9 mouse cellular contexts compared by ENCODE assay signal in the genomic region with DNA sequence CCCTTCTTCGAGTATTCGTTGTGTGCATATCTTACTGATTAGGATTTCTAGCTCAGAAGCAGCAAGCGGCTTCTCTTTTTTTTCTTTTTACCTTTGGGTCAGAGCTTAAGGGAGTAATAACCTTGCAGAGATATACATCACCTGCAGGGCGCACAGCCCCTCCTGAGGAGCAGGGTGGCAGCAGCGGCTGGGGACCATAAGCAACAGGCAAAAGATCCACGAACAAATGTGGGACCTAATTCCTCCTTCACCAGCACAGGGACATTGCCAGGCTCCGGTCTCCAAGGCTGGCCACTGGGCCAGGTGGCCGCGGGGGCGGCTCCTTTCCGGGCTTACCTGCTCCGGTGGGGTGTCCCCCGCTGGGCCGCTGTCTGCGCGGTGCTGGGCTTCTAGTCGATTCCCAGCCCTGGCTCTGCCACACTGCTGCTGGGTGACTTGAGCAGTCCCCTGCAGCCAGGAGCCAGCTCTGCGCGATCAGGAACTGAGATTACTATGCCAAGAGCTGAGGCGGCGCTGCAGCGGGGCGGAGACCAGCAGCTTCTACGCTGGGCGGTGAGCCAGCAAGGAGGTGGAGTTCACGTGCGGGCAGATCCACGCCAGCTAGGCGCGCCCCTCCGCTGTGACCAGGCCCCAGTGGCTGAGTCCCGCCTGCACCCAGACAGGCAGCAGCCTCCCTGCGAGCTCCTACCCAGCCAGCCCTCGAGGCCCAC. TPM values are rescaled to one million over a fixed set of nuclear protein-coding genes. Genes with fewer than 3 reads are reported as not detected.
A peak's percentile ranks its signal among the peaks of the same experiment; 100 is the strongest.
DNase-seq lines count a peak whose midpoint lies in the region; ATAC-seq and TF ChIP-seq lines count a peak whose summit lies in the region.
"Had no signal": no experiment of that assay in that cellular context is flagged by ENCODE, and none has a peak within 500 bp of the region (broad histone marks: within the 10 kb centered on the region; RNA-seq: fewer than 3 reads in every experiment).

TSS of gene Gprin3 (minus strand) at position 471 of the 710 bp plus-strand sequence.

- WGBS in forebrain, embryonic 10.5 days, result 9% methylated on average over 34 of the region's 34 CpGs
- WGBS in heart, embryonic 14.5 days, result 6% methylated on average over 33 of the region's 34 CpGs
- WGBS in kidney, postnatal 0 days, result 7% methylated on average over 34 of the region's 34 CpGs
- WGBS in liver, embryonic 11.5 days, result 7% methylated on average over 34 of the region's 34 CpGs

- no peaks in the 10 kb centered on the region for H3K79me2 ChIP-seq in C2C12 (ENCODE audit: control insufficient read depth, insufficient read depth)
- no peaks in the 10 kb centered on the region for H3K79me2 ChIP-seq in myocyte (ENCODE audit: control insufficient read depth, insufficient read depth)

- H3K9me3 ChIP-seq in forebrain, embryonic 10.5 days, result no peaks in the 10 kb centered on the region
- H3K9me3 ChIP-seq in heart, embryonic 14.5 days (ENCODE audit: control insufficient read depth, low read length), result no peaks in the 10 kb centered on the region
- no peaks in the 10 kb centered on the region for H3K9me3 ChIP-seq in kidney, postnatal 0 days (replicated peaks; ENCODE audit: low read length)
- H3K9me3 ChIP-seq in liver, embryonic 11.5 days (ENCODE audit: control insufficient read depth, low read length), result no peaks in the 10 kb centered on the region
- H3K9me3 ChIP-seq: G1E had no signal

- no peak within 1 kb of the TSS for H3K4me3 ChIP-seq in C2C12 (ENCODE audit: insufficient read depth, poor library complexity, severe bottlenecking)
- H3K4me3 ChIP-seq in forebrain, embryonic 10.5 days, result peak within 1 kb of the TSS; percentile 55
- peak within 1 kb of the TSS; percentile 50 to 60 for H3K4me3 ChIP-seq in heart, embryonic 14.5 days (ENCODE audit: control insufficient read depth in 1 of 2, insufficient read depth in 1 of 2, low read depth in 1 of 2, low read length in 2 of 2)
- peak within 1 kb of the TSS; percentile 41 for H3K4me3 ChIP-seq in kidney, postnatal 0 days (replicated peaks; ENCODE audit: low read depth, low read length)
- H3K4me3 ChIP-seq in liver, embryonic 11.5 days (ENCODE audit: low read depth, low read length), result peak within 1 kb of the TSS; percentile 42
- no peak within 1 kb of the TSS for H3K4me3 ChIP-seq in myocyte

- H3K27me3 ChIP-seq in C2C12 (ENCODE audit: control insufficient read depth, insufficient read depth, insufficient read length), result no peaks in the 10 kb centered on the region
- peaks cover 15% of the 10 kb centered on the region for H3K27me3 ChIP-seq in forebrain, embryonic 10.5 days (ENCODE audit: poor library complexity, severe bottlenecking)
- H3K27me3 ChIP-seq in heart, embryonic 14.5 days (ENCODE audit: control insufficient read depth, insufficient read depth, low read length), result no peaks in the 10 kb centered on the region
- no peaks in the 10 kb centered on the region for H3K27me3 ChIP-seq in kidney, postnatal 0 days (ENCODE audit: insufficient read depth, low read length)
- H3K27me3 ChIP-seq in liver, embryonic 11.5 days (replicated peaks; ENCODE audit: control insufficient read depth, insufficient read depth, low read length), result no peaks in the 10 kb centered on the region
- no peaks in the 10 kb centered on the region for H3K27me3 ChIP-seq in myocyte (ENCODE audit: control insufficient read depth, insufficient read depth, insufficient read length)

- peak; percentile 38 for DNase-seq in c-Kit-positive CD71-negative TER-119-negative erythroid progenitor cells, embryonic 14.5 days (ENCODE audit: low read depth)
- DNase-seq in forebrain, embryonic 10.5 days (ENCODE audit: extremely low spot score, low spot score), result peak; percentile 54
- peak; percentile 89 for DNase-seq in kidney, postnatal 0 days (ENCODE audit: low spot score)
- peak; percentile 49 for DNase-seq in liver, embryonic 11.5 days (ENCODE audit: low spot score)
- peak; percentile 62 to 63 for DNase-seq in spleen, postnatal 36 days (ENCODE audit: low spot score in 2 of 2)

- peak within 1 kb of the TSS; percentile 86 for H3K4me2 ChIP-seq in heart, embryonic 14.5 days (ENCODE audit: low read length)
- H3K4me2 ChIP-seq in kidney, postnatal 0 days (ENCODE audit: low read length), result peak within 1 kb of the TSS; percentile 77
- peak within 1 kb of the TSS; percentile 73 for H3K4me2 ChIP-seq in liver, embryonic 11.5 days
- peak within 1 kb of the TSS; percentile 63 for H3K4me2 ChIP-seq in myocyte (ENCODE audit: low read depth)

- ATAC-seq in heart, embryonic 14.5 days (ENCODE audit: insufficient number of reproducible peaks, insufficient read depth, low FRiP score, low read depth), result peak; percentile 87
- peak; percentile 94 for ATAC-seq in kidney, postnatal 0 days (replicated peaks; ENCODE audit: low FRiP score, low read depth)
- ATAC-seq in liver, embryonic 11.5 days (replicated peaks; ENCODE audit: low FRiP score), result peak; percentile 82

- no peaks in the 10 kb centered on the region for H3K79me3 ChIP-seq in C2C12 (ENCODE audit: low read depth)

- H3K36me3 ChIP-seq in C2C12 (ENCODE audit: control insufficient read depth, insufficient read depth), result no peaks in the 10 kb centered on the region
- no peaks in the 10 kb centered on the region for H3K36me3 ChIP-seq in forebrain, embryonic 10.5 days (replicated peaks)
- H3K36me3 ChIP-seq in heart, embryonic 14.5 days (ENCODE audit: control insufficient read depth, insufficient read depth, low read length), result no peaks in the 10 kb centered on the region
- no peaks in the 10 kb centered on the region for H3K36me3 ChIP-seq in kidney, postnatal 0 days (ENCODE audit: insufficient read depth, low read length)
- H3K36me3 ChIP-seq in liver, embryonic 11.5 days (ENCODE audit: control insufficient read depth, insufficient read depth, low read length), result no peaks in the 10 kb centered on the region
- no peaks in the 10 kb centered on the region for H3K36me3 ChIP-seq in myocyte (ENCODE audit: control insufficient read depth, insufficient read depth)
- H3K36me3 ChIP-seq: G1E had no signal

- H3K27ac ChIP-seq in forebrain, embryonic 10.5 days, result peak within 1 kb of the TSS; percentile 80
- peak within 1 kb of the TSS; percentile 58 to 80 for H3K27ac ChIP-seq in heart, embryonic 14.5 days (replicated peaks in 1 of 2; ENCODE audit: control insufficient read depth in 1 of 2, insufficient read depth in 1 of 2, low read depth in 2 of 2, low read length in 2 of 2)
- peak within 1 kb of the TSS; percentile 68 for H3K27ac ChIP-seq in kidney, postnatal 0 days
- no peak within 1 kb of the TSS for H3K27ac ChIP-seq in liver, embryonic 11.5 days (ENCODE audit: low read depth, low read length)

- H3K9ac ChIP-seq in heart, embryonic 14.5 days (ENCODE audit: low read length), result peak within 1 kb of the TSS; percentile 82
- peak within 1 kb of the TSS; percentile 53 for H3K9ac ChIP-seq in kidney, postnatal 0 days (ENCODE audit: low read depth, low read length)
- no peak within 1 kb of the TSS for H3K9ac ChIP-seq in liver, embryonic 11.5 days (ENCODE audit: low read depth, low read length)

- peak within 1 kb of the TSS; percentile 12 for H3ac ChIP-seq in C2C12 (ENCODE audit: control insufficient read depth, insufficient read length, low read depth)
- H3ac ChIP-seq in myocyte (ENCODE audit: control insufficient read depth, insufficient read length), result no peak within 1 kb of the TSS

- TF ChIP-seq CTCF in C2C12 (IDR thresholded peaks at IDR 0.05; ENCODE audit: control insufficient read depth, insufficient read depth, insufficient read length), result no peak
- peak; percentile 21; the same call in 1 of the 2 replicates for TF ChIP-seq CTCF in kidney, postnatal 0 days (IDR thresholded peaks at IDR 0.05; ENCODE audit: low read depth)

- peaks cover 10% of the 10 kb centered on the region for H3K4me1 ChIP-seq in forebrain, embryonic 10.5 days
- H3K4me1 ChIP-seq in heart, embryonic 14.5 days (ENCODE audit: control insufficient read depth in 2 of 2, insufficient read depth in 2 of 2, low read length in 2 of 2), result peaks cover 2 to 13% of the 10 kb centered on the region in 2 experiments; a peak in 2 of 4 replicates
- H3K4me1 ChIP-seq in kidney, postnatal 0 days (replicated peaks; ENCODE audit: insufficient read depth, low read length), result no peaks in the 10 kb centered on the region
- H3K4me1 ChIP-seq in liver, embryonic 11.5 days (replicated peaks; ENCODE audit: control insufficient read depth, insufficient read depth, low read length), result peaks cover 2% of the 10 kb centered on the region; the same call in 1 of the 2 replicates

- TF ChIP-seq POLR2A in myocyte (IDR thresholded peaks at IDR 0.05; ENCODE audit: insufficient read length, low read depth), result peak; percentile 52

TF ChIP-seq in C2C12, 6 proteins besides CTCF, POLR2A, EP300 and RAD21:
- no peak for TF ChIP-seq CEBPB (IDR thresholded peaks at IDR 0.05; ENCODE audit: low read depth)
- TF ChIP-seq MYOG (IDR thresholded peaks at IDR 0.05; ENCODE audit: control insufficient read depth, extremely low read depth, insufficient read length), result no peak
- no peak for TF ChIP-seq MYOD1 (IDR thresholded peaks at IDR 0.05; ENCODE audit: control insufficient read depth, insufficient read length, low read depth)
- no peak for TF ChIP-seq MAX (IDR thresholded peaks at IDR 0.05)
- TF ChIP-seq USF1 (IDR thresholded peaks at IDR 0.05; ENCODE audit: low read depth), result no peak
- TF ChIP-seq FOSL1 (IDR thresholded peaks at IDR 0.05; ENCODE audit: insufficient read depth, low read length, poor library complexity, severe bottlenecking), result no peak

TF ChIP-seq in myocyte, 11 proteins besides CTCF, POLR2A, EP300 and RAD21 (continues in another document):
- TF ChIP-seq CEBPB (IDR thresholded peaks at IDR 0.05; ENCODE audit: insufficient read depth, poor library complexity, severe bottlenecking) (no peak), SRF (IDR thresholded peaks at IDR 0.05; ENCODE audit: control insufficient read depth, insufficient read length, low read depth) (no peak), E2F4 (IDR thresholded peaks at IDR 0.05; ENCODE audit: insufficient read depth) (no peak), USF1 (IDR thresholded peaks at IDR 0.05; ENCODE audit: low read depth) (no peak), REST (IDR thresholded peaks at IDR 0.05; ENCODE audit: insufficient read depth, insufficient read length) (no peak), MAX (IDR thresholded peaks at IDR 0.05; ENCODE audit: low read depth) (no peak), TCF12 (IDR thresholded peaks at IDR 0.05; ENCODE audit: insufficient read depth, poor library complexity, severe bottlenecking) (no peak), POLR2AphosphoS2 (IDR thresholded peaks at IDR 0.05; ENCODE audit: insufficient read length, low read depth) (no peak), MYOG (IDR thresholded peaks at IDR 0.05; ENCODE audit: control insufficient read depth in 1 of 3, insufficient read depth in 1 of 3, insufficient read length in 2 of 3, low read depth in 2 of 3) (peak in 1 of 3 experiments; percentile 14)

RNA-seq across cellular contexts. Expression of gene Gprin3, which starts in this region (rescaled TPM):
- polyA plus RNA-seq in C2C12 (2012; fragmentation: generic; extraction: Trizol), result 0.32 TPM
- polyA plus RNA-seq in forebrain, embryonic 10.5 days (2016; fragmentation: Nextera tagmentation; extraction: Ambion mirVana), result 0.02 and 0.05 TPM in 2 replicates
- polyA plus RNA-seq in heart, embryonic 14.5 days (2014; fragmentation: Nextera tagmentation; extraction: Ambion mirVana), result 6.4 and 7.3 TPM in 2 replicates
- 2.3 and 2.4 TPM in 2 replicates for polyA plus RNA-seq in kidney, postnatal 0 days (2015; fragmentation: Nextera tagmentation; extraction: Ambion mirVana)
- polyA plus RNA-seq in liver, embryonic 11.5 days (2014; fragmentation: Nextera tagmentation; extraction: Ambion mirVana), result 0.03 and 0.06 TPM in 2 replicates
- polyA plus RNA-seq in myocyte (2012; fragmentation: generic; extraction: Trizol), result 0.13 TPM
- polyA plus RNA-seq: G1E had no signal

Comparison
In these comparisons a context has a peak if more than half of its experiments do, and no peak if none do; other contexts are left out.
1. Peak in DNase-seq, H3K4me3 ChIP-seq and H3K27ac ChIP-seq in forebrain, embryonic 10.5 days; RNA of the gene not detected or under 1 TPM.
2. Peak in DNase-seq, ATAC-seq, H3K4me3 ChIP-seq and H3K4me2 ChIP-seq in liver, embryonic 11.5 days; RNA of the gene not detected or under 1 TPM.
3. H3K4me3 ChIP-seq: peak in heart, embryonic 14.5 days (2 of 2) and kidney, postnatal 0 days (single experiment); none in C2C12 (single experiment) and myocyte (single experiment).
4. DNase-seq: peak in every context shown above with its lines; median percentile 89 in kidney, postnatal 0 days; 62 in spleen, postnatal 36 days; 54 in forebrain, embryonic 10.5 days; 49 in liver, embryonic 11.5 days; 38 in c-Kit-positive CD71-negative TER-119-negative erythroid progenitor cells, embryonic 14.5 days.
5. Peak in every context shown above with its lines, with median percentiles within 50 percentile points of each other: ATAC-seq and H3K4me2 ChIP-seq.